Mouse (Mus musculus) left cerebral cortex, postnatal 10 days (tissue): Measurements from ENCODE around the gene Asb15. TPM values are rescaled to one million over a fixed set of nuclear protein-coding genes. Genes with fewer than 3 reads are reported as not detected.

Source experiments
- total RNA-seq, 2 experiments: library from RNA; stranded (reverse); gene quantifications; 2 replicates each; pipeline ENCODE4 v1.2.3; 2021

Asb15 gene
- total RNA-seq, 2 experiments from 2014 or later: not detected

Other genes starting within 250 kb of the Asb15 start
- gene Iqub, start 13.1 kb upstream of the Asb15 start, total RNA-seq: under 1 TPM; 0.54 to 0.73 TPM
- 100 to 1,000 TPM; 220 to 239 TPM for gene Ndufa5, start 131 bp upstream of the Asb15 start, total RNA-seq
- not detected for gene Lmod2, start 69.6 kb downstream of the Asb15 start, total RNA-seq
- gene Wasl, start 136.9 kb downstream of the Asb15 start, total RNA-seq: 10 to 100 TPM; 40.9 to 47.6 TPM
- gene Hyal6, start 205.1 kb downstream of the Asb15 start, total RNA-seq: not detected
- not detected for gene Hyal4, start 220.2 kb downstream of the Asb15 start, total RNA-seq